Comparison of ENCODE assay signal across 8 mouse cellular contexts in the genomic region with DNA sequence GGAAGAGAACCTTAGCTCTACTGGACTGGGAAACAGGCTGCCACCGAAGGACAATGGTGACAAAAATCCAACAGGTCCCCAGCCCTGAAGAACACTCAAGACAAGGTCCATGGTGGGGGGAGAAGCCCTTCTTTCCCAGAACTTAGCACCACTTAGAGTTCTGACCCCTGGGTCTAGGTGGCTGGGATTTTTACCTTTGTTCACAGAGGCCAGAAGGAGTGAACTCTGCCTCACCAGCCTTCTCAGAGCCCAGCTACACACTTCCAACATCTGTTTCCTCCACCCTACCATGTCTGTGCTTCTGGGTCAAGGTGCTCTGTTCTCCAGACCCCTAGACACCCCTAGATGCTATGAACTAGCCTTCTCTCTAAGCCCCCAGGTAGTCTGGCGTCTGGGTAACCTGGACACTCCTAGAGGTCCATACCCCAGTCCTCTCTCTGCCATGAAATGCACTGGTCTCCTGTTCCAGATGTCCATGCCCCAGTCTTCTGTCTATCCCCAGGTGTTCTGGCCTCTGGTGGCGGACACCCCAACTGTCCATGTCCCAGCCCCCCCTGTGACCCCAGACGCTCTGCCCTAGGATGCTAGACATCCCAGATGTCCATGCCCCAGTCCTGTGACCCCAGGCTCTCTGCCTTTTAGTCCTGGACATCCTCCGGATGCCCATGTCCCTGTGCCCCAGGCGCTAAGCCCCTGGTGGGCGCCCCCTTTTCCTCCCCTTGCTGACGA. TPM values are rescaled to one million over a fixed set of nuclear protein-coding genes. Genes with fewer than 3 reads are reported as not detected.
DNase-seq lines count a peak whose midpoint lies in the region; ATAC-seq lines count a peak whose summit lies in the region.

No protein-coding gene starts in this region.

- H3K4me3 ChIP-seq in hindbrain, embryonic 11.5 days (ENCODE audit: low read depth, low read length), result peak overlapping the region; percentile 84
- H3K4me3 ChIP-seq in macrophage (ENCODE audit: inconsistent target), result peak overlapping the region; percentile 86

- no peaks in the 10 kb centered on the region for H3K4me1 ChIP-seq in hindbrain, embryonic 11.5 days (replicated peaks; ENCODE audit: control insufficient read depth, insufficient read depth, low read length)

- peak overlapping the region; percentile 86 for H3K4me2 ChIP-seq in hindbrain, embryonic 11.5 days (replicated peaks; ENCODE audit: low read depth, low read length)

- peaks cover 52% of the 10 kb centered on the region for H3K79me2 ChIP-seq in macrophage (ENCODE audit: inconsistent target)

- no peak overlapping the region for H3K27ac ChIP-seq in hindbrain, embryonic 11.5 days (ENCODE audit: low read depth, low read length)
- H3K27ac ChIP-seq in macrophage, result peak overlapping the region; percentile 27; the same call in 1 of the 2 replicates

- peak overlapping the region; percentile 77 for H3K9ac ChIP-seq in hindbrain, embryonic 11.5 days (ENCODE audit: low read depth, low read length)

- H3K27me3 ChIP-seq in hindbrain, embryonic 11.5 days (ENCODE audit: control insufficient read depth, insufficient read depth, low read length), result no peaks in the 10 kb centered on the region

- peak; percentile 41 for ATAC-seq in hindbrain, embryonic 11.5 days (ENCODE audit: low FRiP score)

- H3K9me3 ChIP-seq in hindbrain, embryonic 11.5 days (ENCODE audit: control insufficient read depth, low read length), result no peaks in the 10 kb centered on the region

- DNase-seq in kidney, adult 18-20 months, result peak; percentile 31
- DNase-seq in kidney, postnatal 25 days, result no peak
- DNase-seq in adipocyte (ENCODE audit: low spot score), result peak; percentile 59
- no peak for DNase-seq in hindbrain, embryonic 11.5 days (ENCODE audit: low spot score)
- DNase-seq in natural killer cell, adult 2 months (ENCODE audit: low spot score in 2 of 2), result no peak
- DNase-seq in right cerebral cortex, postnatal 25 days, result no peak
- DNase-seq in ovary, postnatal 36 days (ENCODE audit: low spot score), result no peak

- no peaks in the 10 kb centered on the region for H3K36me3 ChIP-seq in hindbrain, embryonic 11.5 days (ENCODE audit: control insufficient read depth, insufficient read depth, low read length)
- no peaks in the 10 kb centered on the region for H3K36me3 ChIP-seq in macrophage (ENCODE audit: inconsistent target)

- 20% methylated on average over 8 of the region's 8 CpGs for WGBS in hindbrain, embryonic 11.5 days
- 20% methylated on average over 7 of the region's 8 CpGs for WGBS in macrophage (ENCODE audit: missing documents)

RNA-seq across cellular contexts. Expression of gene Arfgap3, which starts 0.7 kb away (rescaled TPM):
- polyA plus RNA-seq in hindbrain, embryonic 11.5 days (2014; fragmentation: Nextera tagmentation; extraction: Ambion mirVana), result 38.6 and 40.1 TPM in 2 replicates
- 10 to 100 TPM; 25.6 to 84.2 (median 43.4) TPM for total RNA-seq in macrophage (2018; cell fraction: chromatin; rRNA removed)
- total RNA-seq in macrophage (2018; cell fraction: cytosol; rRNA removed), result 10 to 100 TPM; 18.9 to 33.2 (median 25.8) TPM
- total RNA-seq in macrophage (2018; cell fraction: nucleus; rRNA removed), result 10 to 100 TPM; 20.6 to 57.0 (median 28.3) TPM
- polyA plus RNA-seq in macrophage (2018), result 19.4 to 26.7 TPM (median 26.3 TPM) in 3 replicates

Comparison
In these comparisons a context has a peak if more than half of its experiments do, and no peak if none do; other contexts are left out.
1. DNase-seq: peak in kidney, adult 18-20 months (single experiment) and adipocyte (single experiment); none in kidney, postnatal 25 days (0 of 2), hindbrain, embryonic 11.5 days (single experiment), natural killer cell, adult 2 months (0 of 2), right cerebral cortex, postnatal 25 days (single experiment) and ovary, postnatal 36 days (single experiment).